Mouse (Mus musculus): ENCODE data around the gene Gm49661.

The Gm49661 gene

GRCm38 (mm10) chr8:84934860-84935259 lies 34.4 kb downstream of the Gm49661 start:
- no peak for DNase-seq (ENCODE audit: low read depth in 2 of 2, low spot score in 2 of 2)

GRCm38 (mm10) chr8:84933767-84934559 lies 35.3 kb downstream of the Gm49661 start:
- DNase-seq (ENCODE audit: low read depth in 2 of 2, low spot score in 2 of 2) = no peak

GRCm38 (mm10) chr8:84930582-84930981 lies 38.7 kb downstream of the Gm49661 start:
- no peak for DNase-seq (ENCODE audit: low read depth in 2 of 2, low spot score in 2 of 2)

- DNase-seq (ENCODE audit: low read depth in 2 of 2, low spot score in 2 of 2) = peak in 1 of 2 experiments; percentile 46
Measured at GRCm38 (mm10) chr8:84928456-84929306, 40.6 kb downstream of the Gm49661 start.

GRCm38 (mm10) chr8:84927513-84927912 lies 41.7 kb downstream of the Gm49661 start:
- DNase-seq (ENCODE audit: low read depth in 2 of 2, low spot score in 2 of 2) = no peak

- DNase-seq (ENCODE audit: low read depth in 2 of 2, low spot score in 2 of 2) = no peak
Measured at GRCm38 (mm10) chr8:84925557-84925956, 43.7 kb downstream of the Gm49661 start.

- no peak for DNase-seq (ENCODE audit: low read depth in 2 of 2, low spot score in 2 of 2)
Measured at GRCm38 (mm10) chr8:84921596-84921995, 47.6 kb downstream of the Gm49661 start.

GRCm38 (mm10) chr8:84918646-84919045 lies 50.6 kb downstream of the Gm49661 start:
- DNase-seq (ENCODE audit: low read depth in 2 of 2, low spot score in 2 of 2) = no peak

- no peak for DNase-seq (ENCODE audit: low read depth in 2 of 2, low spot score in 2 of 2)
Measured at GRCm38 (mm10) chr8:84917781-84918180, 51.5 kb downstream of the Gm49661 start.
